Mouse (Mus musculus) cerebellum, adult 9-10 months (tissue): ENCODE measurements around the gene Aqp6.

Source experiments
- DNase-seq: peaks from one replicate; pipeline ENCODE4 v3.0.0; 2022

Aqp6 gene

GRCm38 (mm10) chr15:99649067-99649761, 48.0 kb downstream of the Aqp6 start:
- peak; percentile 14 for DNase-seq

- no peak for DNase-seq
These were observed 49.1 kb downstream of the Aqp6 start for GRCm38 (mm10) chr15:99650304-99650703.

- peak; percentile 98 for DNase-seq
These were observed 50.1 kb downstream of the Aqp6 start, which contains the start of gene Racgap1 for GRCm38 (mm10) chr15:99651163-99651872. Gene Racgap1 (minus strand): TSS chr15:99651656.

- DNase-seq: no peak
These were observed 51.0 kb downstream of the Aqp6 start for GRCm38 (mm10) chr15:99651984-99652872.

- peak; percentile 48 for DNase-seq
These were observed 52.1 kb downstream of the Aqp6 start for GRCm38 (mm10) chr15:99653291-99653690.

- DNase-seq: peak; percentile 27
These were observed 52.7 kb downstream of the Aqp6 start for GRCm38 (mm10) chr15:99653876-99654275.
